Mouse (Mus musculus): ENCODE data around the gene Skint11.
"Not testable (repeated sequence)": the region's sequence is repeated elsewhere in the genome, so short reads cannot be mapped to it uniquely, and the experiment has no call there.

The Skint11 gene

DNA sequence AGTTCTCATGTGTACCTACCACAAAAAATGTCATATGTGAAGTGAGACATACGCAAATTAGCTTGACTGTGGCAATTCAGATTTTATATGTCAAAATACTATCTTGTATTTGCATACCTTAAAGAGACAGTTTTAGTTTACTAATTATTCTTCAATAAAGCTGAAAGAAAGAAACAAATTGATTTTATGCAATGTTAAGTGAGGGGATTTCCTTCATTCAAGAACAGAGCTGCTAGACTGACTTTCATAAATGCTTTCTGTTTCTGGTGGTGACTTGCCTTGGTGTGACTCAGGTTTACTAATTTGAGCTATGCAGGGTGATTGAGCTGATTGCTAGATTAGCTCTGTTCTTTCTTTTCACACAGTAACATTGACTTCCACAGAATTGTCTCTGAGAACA lies at the start of gene Skint11:
TSS of gene Skint11 (plus strand) at position 301 of the 400 bp plus-strand sequence.
- no peak for DNase-seq

DNA sequence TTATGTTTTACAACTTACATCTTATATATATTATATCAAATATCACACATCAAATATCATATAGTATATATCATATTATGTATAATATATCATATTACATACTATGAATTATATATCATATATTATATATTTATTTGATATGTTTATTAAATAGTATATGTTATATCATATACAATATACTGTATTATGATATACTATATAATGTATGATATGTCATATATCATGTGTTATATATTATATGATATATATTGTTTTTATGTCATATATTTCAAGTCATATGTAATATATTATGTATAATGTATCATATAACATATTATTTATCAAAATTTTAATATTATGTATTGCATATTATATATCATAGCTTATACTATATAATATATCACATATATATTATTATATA lies 2.0 kb upstream of the Skint11 start:
- DNase-seq = no peak

DNA sequence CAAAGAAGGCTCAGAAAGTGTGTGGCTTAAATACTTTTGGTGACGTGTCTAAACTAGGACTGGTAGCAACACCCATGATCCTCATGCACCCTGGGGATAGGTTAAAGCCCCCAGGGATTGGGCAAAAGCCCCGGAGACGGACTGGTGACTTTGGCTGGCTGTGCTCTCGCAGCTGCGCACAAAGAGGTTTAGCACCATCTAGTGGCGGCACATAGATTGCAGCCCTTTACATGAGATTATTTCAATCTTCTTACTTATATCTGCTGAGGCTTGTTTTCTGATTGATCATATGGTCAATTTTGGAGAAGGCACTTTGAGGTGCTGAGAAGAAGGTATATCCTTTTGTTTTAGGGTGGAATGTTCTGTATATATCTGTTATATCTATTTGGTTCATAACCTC lies 9.7 kb downstream of the Skint11 start:
- not testable (repeated sequence) for DNase-seq

DNA sequence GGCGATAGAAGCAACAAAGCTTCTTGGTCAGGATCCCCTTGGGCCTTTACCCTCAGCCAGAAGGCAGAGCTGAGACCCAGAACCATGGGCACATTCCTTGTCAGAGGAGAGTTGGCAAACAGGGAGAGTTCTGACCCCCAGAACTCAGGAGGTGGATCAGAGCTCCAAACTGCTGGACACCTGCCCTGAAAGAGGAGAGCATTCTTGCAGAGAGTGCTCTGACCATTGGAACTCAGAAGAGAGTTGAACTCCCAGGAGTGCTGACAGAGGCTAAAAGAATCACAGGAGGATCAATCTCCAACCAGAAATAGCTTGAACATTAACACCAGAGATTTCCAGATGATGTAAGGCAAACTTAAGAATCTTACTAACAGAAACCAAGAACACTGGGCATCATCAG lies 93.7 kb downstream of the Skint11 start:
- not testable (repeated sequence) for DNase-seq
